Mouse (Mus musculus): ENCODE results near the gene Dxo. TPM values are rescaled to one million over a fixed set of nuclear protein-coding genes. Genes with fewer than 3 reads are reported as not detected.

Gene Dxo
- polyA plus RNA-seq, 1 experiment from 2014 or later = 62.8 TPM

DNA sequence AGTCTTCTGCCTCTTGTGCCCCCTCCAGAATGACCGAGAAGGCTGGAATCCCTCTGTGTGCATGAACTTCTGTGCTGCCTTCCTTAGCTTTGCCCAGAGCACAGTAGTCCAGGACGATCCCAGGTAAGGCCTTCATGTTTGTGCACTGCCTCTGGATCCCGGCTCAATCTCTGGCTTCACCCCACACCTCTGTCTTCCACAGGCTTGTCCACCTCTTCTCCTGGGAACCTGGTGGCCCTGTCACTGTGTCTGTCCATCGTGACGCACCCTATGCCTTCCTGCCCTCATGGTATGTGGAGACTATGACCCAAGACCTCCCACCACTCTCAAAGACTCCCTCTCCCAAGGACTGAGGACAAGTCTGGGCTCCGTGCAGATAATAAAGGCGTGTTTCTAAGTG is 2.0 kb downstream of the Dxo start:
- Histone ChIP-seq H3K9ac (no peak overlapping the region), H3K9me3 (no peaks in the 10 kb centered on the region), H3K27ac (no peak overlapping the region), H3K27me3 (no peaks in the 10 kb centered on the region), H3K4me1 (peaks cover 23% of the 10 kb centered on the region), H3K36me3 (peaks cover 54% of the 10 kb centered on the region), H3K4me3 (no peak overlapping the region), H3K4me2 (replicated peaks) (peak overlapping the region; percentile 25)
- 89% methylated on average over 7 of the region's 7 CpGs for WGBS
- no peak for ATAC-seq (ENCODE audit: low FRiP score, low read depth)

DNA sequence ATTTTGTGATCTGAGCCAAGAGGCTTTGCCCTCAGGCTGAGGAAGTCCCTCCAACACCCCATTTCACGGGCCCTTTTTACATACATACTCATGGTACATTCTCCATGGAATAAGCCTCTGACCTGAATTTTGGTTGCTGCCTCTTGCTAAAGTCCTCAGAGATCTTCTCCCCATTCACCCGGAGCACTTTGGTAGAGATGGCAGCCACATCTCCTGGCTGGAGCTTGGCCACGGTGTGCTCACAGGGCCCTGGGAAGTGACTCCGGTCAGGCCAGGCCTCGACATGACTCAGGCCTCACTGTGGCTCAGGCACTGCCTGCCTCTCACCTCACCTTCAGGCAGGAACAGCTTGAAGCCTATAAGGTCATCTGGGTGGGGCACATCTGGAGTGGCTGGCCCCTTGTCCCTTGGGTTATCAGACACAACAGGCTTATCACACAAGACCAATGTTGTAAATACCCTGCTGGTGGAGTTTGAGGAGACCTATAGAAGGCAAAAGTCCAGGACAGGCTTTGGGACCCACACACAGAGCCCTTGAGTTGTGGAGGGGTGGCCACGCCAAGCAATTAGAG is 4.0 kb downstream of the Dxo start:
- H3K4me3 ChIP-seq = no peak overlapping the region
- peaks cover 19% of the 10 kb centered on the region for H3K4me1 ChIP-seq
- 89% methylated on average over 6 of the region's 6 CpGs for WGBS
- no peaks in the 10 kb centered on the region for H3K9me3 ChIP-seq
- no peak overlapping the region for H3K4me2 ChIP-seq (replicated peaks)
- H3K27me3 ChIP-seq = no peaks in the 10 kb centered on the region
- no peak for ATAC-seq (ENCODE audit: low FRiP score, low read depth)
- H3K36me3 ChIP-seq = peaks cover 73% of the 10 kb centered on the region
- no peak overlapping the region for H3K27ac ChIP-seq
- no peak overlapping the region for H3K9ac ChIP-seq

DNA sequence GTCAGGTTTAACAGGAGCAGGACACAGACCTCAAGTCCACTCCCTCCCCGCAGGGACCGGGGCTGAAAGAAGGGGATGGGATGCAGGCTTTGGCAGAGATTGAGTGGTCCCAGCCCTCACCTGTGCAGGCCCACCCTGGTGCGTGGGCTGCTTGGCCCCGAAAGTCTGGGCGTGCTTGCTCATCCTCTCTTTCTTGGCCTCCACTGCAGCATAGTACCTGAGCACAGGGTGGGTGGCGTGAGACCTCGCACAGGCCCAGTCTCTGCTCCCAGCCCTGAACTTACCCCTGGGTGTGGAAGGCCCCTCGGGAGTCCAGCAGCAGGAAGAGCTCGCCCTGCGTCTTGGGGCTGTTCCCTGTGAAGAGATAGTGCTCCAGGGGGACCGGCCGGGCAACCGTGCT is 8.1 kb downstream of the Dxo start:
- H3K4me1 ChIP-seq = peaks cover 6% of the 10 kb centered on the region
- H3K27me3 ChIP-seq = no peaks in the 10 kb centered on the region
- WGBS = 94% methylated on average over 13 of the region's 13 CpGs
- H3K9me3 ChIP-seq = no peaks in the 10 kb centered on the region
- peaks cover 84% of the 10 kb centered on the region for H3K36me3 ChIP-seq
- no peak for ATAC-seq (ENCODE audit: low FRiP score, low read depth)
- no peak overlapping the region for H3K27ac ChIP-seq
- H3K9ac ChIP-seq = no peak overlapping the region
- no peak overlapping the region for H3K4me3 ChIP-seq
- H3K4me2 ChIP-seq (replicated peaks) = no peak overlapping the region

DNA sequence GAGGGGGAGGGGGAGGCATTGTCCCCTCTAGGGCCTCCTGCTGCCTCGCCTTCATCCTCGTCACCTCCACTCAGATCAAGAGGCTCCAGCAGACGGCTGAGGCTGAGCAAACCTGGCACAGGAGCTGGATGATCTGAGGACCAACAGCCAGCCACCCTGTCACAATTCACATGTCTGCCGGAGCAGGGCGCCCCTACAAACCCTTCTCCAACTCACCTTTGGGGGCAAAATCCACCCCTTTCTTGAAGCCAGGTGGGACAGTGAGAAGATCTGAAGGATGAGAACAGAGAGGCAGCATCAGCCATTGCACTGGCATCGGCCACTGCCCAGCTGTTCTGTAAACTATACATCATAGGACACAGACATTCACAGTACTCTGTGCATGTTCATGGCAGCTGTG is 10.4 kb downstream of the Dxo start:
- ATAC-seq (ENCODE audit: low FRiP score, low read depth) = no peak
- H3K4me2 ChIP-seq (replicated peaks) = no peak overlapping the region
- no peak overlapping the region for H3K27ac ChIP-seq
- no peaks in the 10 kb centered on the region for H3K27me3 ChIP-seq
- peaks cover 21% of the 10 kb centered on the region for H3K4me1 ChIP-seq
- peaks cover 62% of the 10 kb centered on the region for H3K36me3 ChIP-seq
- H3K9me3 ChIP-seq = no peaks in the 10 kb centered on the region
- H3K4me3 ChIP-seq = no peak overlapping the region
- peak overlapping the region; percentile 45; the same call in 1 of the 2 replicates for H3K9ac ChIP-seq
- WGBS = 90% methylated on average over 6 of the region's 6 CpGs

DNA sequence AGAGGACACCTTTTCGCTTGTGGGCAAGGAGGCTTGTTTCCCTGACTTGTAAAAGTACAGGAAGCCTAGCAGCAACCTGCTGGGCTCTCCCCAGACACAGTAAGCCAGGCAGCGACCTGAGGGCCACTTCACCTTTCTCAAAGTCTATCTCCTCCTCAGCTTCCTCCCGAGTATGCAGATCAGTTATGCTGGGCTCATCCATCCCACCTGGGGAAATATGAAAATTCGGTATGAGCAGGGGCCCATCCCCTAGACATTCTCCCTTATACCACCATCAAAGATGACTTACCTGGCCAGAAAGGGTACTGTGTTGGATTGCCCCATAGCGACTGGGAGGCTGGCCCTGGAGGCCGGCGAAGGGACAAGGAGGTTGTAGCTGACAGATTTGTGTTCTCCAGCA is 10.8 kb downstream of the Dxo start:
- 93% methylated on average over 7 of the region's 7 CpGs for WGBS

DNA sequence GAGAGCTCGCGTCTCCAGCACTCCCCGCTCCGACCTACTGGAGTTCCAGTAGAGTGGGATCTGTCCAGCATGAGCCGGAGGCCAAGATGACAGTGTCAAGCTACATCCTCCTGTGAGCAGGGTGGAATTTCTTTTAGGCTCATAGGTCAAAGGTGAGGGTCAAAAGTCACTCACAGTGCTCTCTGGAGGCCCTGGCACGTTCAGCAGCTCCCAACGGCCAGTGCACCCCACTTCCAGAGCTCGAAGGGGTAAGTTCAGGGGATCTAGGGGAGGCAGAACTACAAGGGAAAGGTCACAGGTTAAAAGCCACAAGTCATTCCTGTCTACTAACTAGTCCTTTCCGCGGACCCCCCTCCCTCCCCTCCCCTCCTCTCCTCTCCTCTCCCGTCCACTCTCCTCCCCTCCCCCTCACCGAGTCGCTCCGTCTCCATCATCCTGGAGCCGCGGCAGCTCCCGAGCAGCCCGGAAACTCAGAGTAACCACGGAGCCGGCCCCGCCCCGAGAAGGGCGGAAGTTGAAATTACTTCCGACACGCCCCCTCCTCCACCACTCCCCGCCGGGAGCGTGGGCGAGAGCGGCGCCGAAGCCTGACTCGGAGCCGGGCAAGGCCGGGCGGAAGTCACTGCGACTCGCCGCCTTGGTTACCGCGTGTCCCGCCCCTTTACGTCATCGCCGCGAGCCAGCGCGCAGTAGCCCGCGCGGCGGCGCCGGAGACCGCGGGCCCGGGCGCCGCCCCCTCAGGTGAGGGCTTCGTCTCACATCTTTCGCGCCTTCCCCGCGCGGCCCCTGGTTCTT is 13.1 kb downstream of the Dxo start, which contains the start of the genes Skiv2l and Nelfe:
Gene Skiv2l (minus strand): TSS at position 489 of the 795 bp plus-strand sequence.
Gene Nelfe (plus strand): TSS at position 670 of the 795 bp plus-strand sequence.
- peak within 1 kb of the TSS; percentile 89 for H3K4me3 ChIP-seq
- H3K36me3 ChIP-seq = peaks cover 62% of the 10 kb centered on the region
- no peaks in the 10 kb centered on the region for H3K27me3 ChIP-seq
- peak; percentile 97 for ATAC-seq (ENCODE audit: low FRiP score, low read depth)
- H3K27ac ChIP-seq = 0 out of 2 replicates have a peak within 1 kb of the TSS, but pooled peaks have one; percentile 48
- H3K4me2 ChIP-seq (replicated peaks) = peak within 1 kb of the TSS; percentile 95
- no peaks in the 10 kb centered on the region for H3K9me3 ChIP-seq
- H3K4me1 ChIP-seq = peaks cover 21% of the 10 kb centered on the region
- WGBS = under 1% methylated on average over 64 of the region's 65 CpGs
- peak within 1 kb of the TSS; percentile 89 for H3K9ac ChIP-seq

More for the DNA sequence above, 10.8 kb downstream of the Dxo start:
- no peak overlapping the region for H3K4me3 ChIP-seq
- peak overlapping the region; percentile 45; the same call in 1 of the 2 replicates for H3K9ac ChIP-seq
- no peaks in the 10 kb centered on the region for H3K27me3 ChIP-seq
- peaks cover 21% of the 10 kb centered on the region for H3K4me1 ChIP-seq
- no peak overlapping the region for H3K27ac ChIP-seq
- ATAC-seq (ENCODE audit: low FRiP score, low read depth) = no peak
- H3K36me3 ChIP-seq = peaks cover 62% of the 10 kb centered on the region
- no peaks in the 10 kb centered on the region for H3K9me3 ChIP-seq
- H3K4me2 ChIP-seq (replicated peaks) = no peak overlapping the region

DNA sequence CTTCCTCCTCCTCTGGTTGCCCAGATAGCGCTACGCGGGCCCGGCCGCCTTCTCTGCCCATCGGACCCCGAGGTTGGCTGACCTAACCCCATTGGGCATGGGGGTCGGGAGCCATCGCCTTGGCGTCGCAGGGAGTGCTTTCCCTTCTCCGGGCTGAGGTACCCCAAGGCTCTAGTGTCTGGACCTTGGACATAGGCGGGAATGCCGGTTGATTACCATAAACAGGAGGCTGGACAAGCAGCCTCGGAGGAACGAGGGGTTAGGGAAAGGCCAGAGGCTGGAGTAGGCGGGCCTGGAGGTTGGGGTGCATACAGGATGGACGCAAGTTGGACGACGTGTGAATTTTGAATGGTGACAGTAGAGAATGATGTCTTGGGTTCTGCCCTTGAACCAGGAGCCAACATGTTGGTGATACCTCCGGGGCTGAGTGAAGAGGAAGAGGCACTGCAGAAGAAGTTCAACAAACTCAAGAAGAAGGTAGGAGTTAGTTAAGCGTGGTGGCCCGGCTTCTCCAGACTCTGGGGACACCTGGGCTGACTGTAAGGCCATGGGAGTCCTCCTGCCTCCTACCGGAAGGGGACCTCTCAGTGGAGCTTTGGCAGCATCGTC is 13.8 kb downstream of the Dxo start:
- no peaks in the 10 kb centered on the region for H3K9me3 ChIP-seq
- H3K36me3 ChIP-seq = peaks cover 60% of the 10 kb centered on the region
- ATAC-seq (ENCODE audit: low FRiP score, low read depth) = peak; percentile 28
- H3K27ac ChIP-seq = 0 out of 2 replicates have a peak overlapping the region, but pooled peaks have one; percentile 48
- H3K4me2 ChIP-seq (replicated peaks) = peak overlapping the region; percentile 88
- peak overlapping the region; percentile 89 for H3K9ac ChIP-seq
- H3K4me1 ChIP-seq = peaks cover 21% of the 10 kb centered on the region
- H3K4me3 ChIP-seq = peak overlapping the region; percentile 89
- 1% methylated on average over 25 of the region's 25 CpGs for WGBS
- no peaks in the 10 kb centered on the region for H3K27me3 ChIP-seq

DNA sequence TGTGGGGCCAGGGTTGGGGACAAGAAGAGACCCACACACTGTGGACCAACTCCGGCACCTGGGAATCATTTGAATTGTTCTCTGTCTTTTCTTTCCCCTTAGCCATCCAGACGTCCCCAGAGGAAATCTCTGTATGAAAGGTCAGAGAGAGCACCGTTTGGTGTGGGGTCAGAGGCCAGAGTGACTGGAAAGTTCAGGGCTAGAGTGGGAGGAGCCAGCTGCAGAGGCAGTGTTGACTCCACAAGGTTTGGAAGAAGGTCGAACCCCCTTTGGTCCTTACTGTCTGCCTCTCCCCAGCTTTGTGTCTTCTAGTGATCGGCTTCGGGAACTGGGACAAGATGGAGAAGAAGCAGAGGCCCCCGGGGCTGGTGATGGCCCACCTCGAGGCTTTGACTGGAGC is 16.7 kb downstream of the Dxo start:
- Histone ChIP-seq H3K4me3 (no peak overlapping the region), H3K4me2 (replicated peaks) (no peak overlapping the region), H3K4me1 (peaks cover 21% of the 10 kb centered on the region), H3K9me3 (no peaks in the 10 kb centered on the region), H3K36me3 (peaks cover 61% of the 10 kb centered on the region), H3K27me3 (no peaks in the 10 kb centered on the region), H3K9ac (no peak overlapping the region; the same call in 1 of the 2 replicates), H3K27ac (no peak overlapping the region)
- ATAC-seq (ENCODE audit: low FRiP score, low read depth) = no peak
- WGBS = 75% methylated on average over 8 of the region's 8 CpGs

DNA sequence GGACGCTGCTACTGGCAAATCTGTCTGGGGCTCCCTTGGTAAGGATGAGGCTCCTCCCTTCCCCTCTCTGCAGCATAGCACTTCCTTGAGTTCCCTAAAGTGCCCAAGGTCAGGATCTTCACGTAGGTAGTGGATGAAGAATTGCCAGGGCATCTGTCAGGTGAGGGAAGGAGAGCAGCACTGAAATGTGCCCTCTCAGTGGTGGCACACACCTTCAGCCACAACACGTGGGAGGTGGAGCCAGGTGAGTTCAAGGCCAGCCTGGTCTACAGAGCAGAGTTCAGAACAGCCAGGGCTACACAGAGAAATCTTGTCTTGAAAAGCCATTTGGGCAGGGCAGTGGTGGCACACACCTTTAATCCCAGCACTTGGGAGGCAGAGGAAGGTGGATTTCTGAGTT is 17.9 kb downstream of the Dxo start:
- H3K9ac ChIP-seq = no peak overlapping the region
- 79% methylated on average over 3 of the region's 3 CpGs for WGBS
- H3K27me3 ChIP-seq = no peaks in the 10 kb centered on the region
- H3K4me3 ChIP-seq = no peak overlapping the region
- H3K36me3 ChIP-seq = peaks cover 61% of the 10 kb centered on the region
- H3K27ac ChIP-seq = no peak overlapping the region
- no peaks in the 10 kb centered on the region for H3K9me3 ChIP-seq
- H3K4me2 ChIP-seq (replicated peaks) = no peak overlapping the region
- peaks cover 15% of the 10 kb centered on the region for H3K4me1 ChIP-seq
- no peak for ATAC-seq (ENCODE audit: low FRiP score, low read depth)

DNA sequence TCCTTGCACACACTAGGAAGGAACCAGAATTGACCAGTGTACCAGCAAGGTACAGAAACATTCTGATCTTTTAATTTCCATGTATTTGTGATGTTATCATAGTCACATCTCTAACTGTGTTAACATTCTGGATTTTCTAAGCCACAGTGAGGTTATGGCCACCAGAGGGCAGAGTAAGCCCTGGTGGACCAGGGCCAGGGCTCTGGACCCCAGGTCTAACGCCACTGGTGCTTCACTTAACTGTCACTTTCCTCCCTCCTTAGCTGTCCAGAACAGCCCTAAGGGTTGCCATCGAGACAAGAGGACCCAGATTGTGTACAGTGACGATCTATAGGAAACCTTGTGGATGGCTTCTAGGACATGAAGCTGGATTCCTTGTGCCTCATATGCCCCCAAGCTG is 19.0 kb downstream of the Dxo start:
- H3K9me3 ChIP-seq = no peaks in the 10 kb centered on the region
- peaks cover 13% of the 10 kb centered on the region for H3K4me1 ChIP-seq
- H3K36me3 ChIP-seq = peaks cover 61% of the 10 kb centered on the region
- no peak overlapping the region for H3K9ac ChIP-seq
- no peak overlapping the region for H3K4me2 ChIP-seq (replicated peaks)
- WGBS = 42% methylated on average over 3 of the region's 3 CpGs
- ATAC-seq (ENCODE audit: low FRiP score, low read depth) = no peak
- no peak overlapping the region for H3K4me3 ChIP-seq
- no peak overlapping the region for H3K27ac ChIP-seq
- H3K27me3 ChIP-seq = no peaks in the 10 kb centered on the region

DNA sequence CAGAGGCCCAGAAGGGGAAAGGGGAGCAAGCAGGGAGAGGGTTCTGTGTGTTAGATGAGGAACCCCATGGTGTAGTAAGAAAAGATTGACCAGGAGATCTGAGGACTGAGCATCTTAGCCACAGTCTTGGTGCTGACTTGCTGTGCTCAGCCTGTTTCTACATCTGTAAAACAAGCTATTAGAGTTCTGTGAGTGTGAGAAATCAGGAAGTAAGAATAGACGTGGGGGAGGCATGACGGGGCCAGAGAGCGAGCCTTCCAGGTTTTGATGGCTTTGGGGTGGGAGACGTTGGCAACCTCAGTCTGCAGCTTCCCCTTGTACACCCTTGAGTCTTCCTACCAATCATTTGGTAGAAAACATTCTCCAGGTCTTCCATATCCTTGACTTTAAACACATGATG is 21.9 kb downstream of the Dxo start:
- H3K4me2 ChIP-seq (replicated peaks) = no peak overlapping the region
- ATAC-seq (ENCODE audit: low FRiP score, low read depth) = no peak
- peaks cover 46% of the 10 kb centered on the region for H3K36me3 ChIP-seq
- no peak overlapping the region for H3K27ac ChIP-seq
- H3K9me3 ChIP-seq = no peaks in the 10 kb centered on the region
- no peak overlapping the region for H3K4me3 ChIP-seq
- 81% methylated on average over 4 of the region's 4 CpGs for WGBS
- peaks cover 4% of the 10 kb centered on the region; the same call in 1 of the 2 replicates for H3K27me3 ChIP-seq
- H3K4me1 ChIP-seq = no peaks in the 10 kb centered on the region
- H3K9ac ChIP-seq = no peak overlapping the region

DNA sequence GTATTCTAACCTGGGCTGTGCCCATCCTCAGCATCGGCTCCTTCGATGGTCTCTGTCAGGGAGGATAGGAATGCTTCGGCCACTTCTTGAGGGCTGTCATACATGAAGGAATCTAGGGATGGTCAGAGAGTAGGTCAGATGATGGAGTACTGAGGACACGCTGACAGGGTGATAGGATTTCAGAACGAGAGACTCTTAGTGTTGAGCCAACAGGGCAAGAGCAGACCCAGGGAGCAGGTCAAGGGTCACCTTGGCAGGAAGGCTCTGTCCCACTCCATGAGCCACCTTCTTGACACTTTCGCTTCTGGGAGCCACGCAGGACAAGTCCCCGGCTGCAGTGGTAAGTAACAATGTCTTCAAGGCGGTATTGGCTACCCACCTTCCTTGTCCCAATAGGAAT is 23.7 kb downstream of the Dxo start:
- no peak for ATAC-seq (ENCODE audit: low FRiP score, low read depth)
- Histone ChIP-seq H3K9ac (no peak overlapping the region), H3K4me1 (no peaks in the 10 kb centered on the region), H3K4me2 (replicated peaks) (no peak overlapping the region), H3K9me3 (no peaks in the 10 kb centered on the region), H3K27ac (no peak overlapping the region), H3K4me3 (no peak overlapping the region), H3K27me3 (peaks cover 4% of the 10 kb centered on the region; the same call in 1 of the 2 replicates), H3K36me3 (peaks cover 27% of the 10 kb centered on the region)
- 83% methylated on average over 9 of the region's 9 CpGs for WGBS
